ENCODE assay signal across 16 mouse cellular contexts in genomic region chr6:146446032-146446704, GRCm38 (mm10). TPM values are rescaled to one million over a fixed set of nuclear protein-coding genes. Genes with fewer than 3 reads are reported as not detected.
DNase-seq lines count a peak whose midpoint lies in the region; ATAC-seq lines count a peak whose summit lies in the region.
"Had no signal": no experiment of that assay in that cellular context is flagged by ENCODE, and none has a peak within 500 bp of the region (broad histone marks: within the 10 kb centered on the region; RNA-seq: fewer than 3 reads in every experiment).

No protein-coding gene starts in this region.

- no peaks in the 10 kb centered on the region for H3K9me3 ChIP-seq in neural tube, embryonic 15.5 days (replicated peaks)
- H3K9me3 ChIP-seq: heart, embryonic 10.5 days; neural tube, embryonic 13.5 days had no signal

- ATAC-seq in frontal cortex, adult (ENCODE audit: low TSS enrichment): peak; percentile 88
- peak; percentile 66; the same call in 1 of the 2 replicates for ATAC-seq in neural tube, embryonic 15.5 days (ENCODE audit: low FRiP score)
- ATAC-seq: inflammation-experienced regulatory T-cells, adult 6 months; liver, postnatal 0 days had no signal

- H3K4me1 ChIP-seq in neural tube, embryonic 15.5 days: no peaks in the 10 kb centered on the region
- H3K4me1 ChIP-seq: heart, embryonic 10.5 days; neural tube, embryonic 13.5 days had no signal

- no peak overlapping the region for H3K9ac ChIP-seq in neural tube, embryonic 15.5 days (replicated peaks)
- H3K9ac ChIP-seq: liver, postnatal 0 days; neural tube, embryonic 13.5 days had no signal

- no peak overlapping the region for H3K4me2 ChIP-seq in neural tube, embryonic 15.5 days
- H3K4me2 ChIP-seq: neural tube, embryonic 13.5 days had no signal

- DNase-seq in frontal cortex, postnatal 25 days (ENCODE audit: low spot score in 2 of 2): no peak
- peak; percentile 25 to 31 for DNase-seq in left cerebral cortex, postnatal 14 days (ENCODE audit: low spot score in 2 of 2)
- DNase-seq in left cerebral cortex, adult 8-10 months (ENCODE audit: low spot score in 2 of 2): no peak
- DNase-seq in right cerebral cortex, adult 2 months (ENCODE audit: low spot score in 2 of 2): peak; percentile 5 to 18
- DNase-seq in right cerebral cortex, postnatal 25 days: no peak
- no peak for DNase-seq in kidney, postnatal 14 days
- DNase-seq: cerebellum, adult 11 months; heart, postnatal 10 days; kidney, adult 8-10 months; kidney, postnatal 36 days; liver, postnatal 0 days had no signal

- H3K4me3 ChIP-seq in neural tube, embryonic 15.5 days (replicated peaks): no peak overlapping the region
- H3K4me3 ChIP-seq: heart, embryonic 10.5 days; neural tube, embryonic 13.5 days had no signal

- intact Hi-C loops in left cerebral cortex, postnatal 14 days (cut with DNase I): no loop called here

- H3K36me3 ChIP-seq in neural tube, embryonic 15.5 days: no peaks in the 10 kb centered on the region
- H3K36me3 ChIP-seq: heart, embryonic 10.5 days; neural tube, embryonic 13.5 days had no signal

- no peaks in the 10 kb centered on the region for H3K27me3 ChIP-seq in neural tube, embryonic 15.5 days (replicated peaks)
- H3K27me3 ChIP-seq: neural tube, embryonic 13.5 days had no signal

- 84% methylated on average over 11 of the region's 11 CpGs for WGBS in neural tube, embryonic 15.5 days

- no peak overlapping the region for H3K27ac ChIP-seq in neural tube, embryonic 15.5 days (replicated peaks)
- H3K27ac ChIP-seq: heart, embryonic 10.5 days; neural tube, embryonic 13.5 days had no signal

RNA-seq across cellular contexts. Expression of gene Itpr2, which starts 55.9 kb away (rescaled TPM):
- total RNA-seq in left cerebral cortex, postnatal 14 days (2021): 10 to 100 TPM; 19.2 to 20.8 TPM
- 10 to 100 TPM; 13.5 to 18.2 (median 17.3) TPM for total RNA-seq in left cerebral cortex, adult 8-10 months (2022)
- polyA plus RNA-seq in neural tube, embryonic 15.5 days (2015; fragmentation: Nextera tagmentation; extraction: Ambion mirVana): 9.0 and 13.2 TPM in 2 replicates

Comparison
In these comparisons a context has a peak if more than half of its experiments do, and no peak if none do; other contexts are left out.
1. DNase-seq: peak in left cerebral cortex, postnatal 14 days (2 of 2) and right cerebral cortex, adult 2 months (2 of 2); none in frontal cortex, postnatal 25 days (0 of 2), left cerebral cortex, adult 8-10 months (0 of 2), right cerebral cortex, postnatal 25 days (single experiment) and kidney, postnatal 14 days (single experiment).